Mouse (Mus musculus) CD4-positive naive resting alpha-beta T cell, adult 57 days (primary cell): Measurements from ENCODE around the gene Meis3. TPM values are rescaled to one million over a fixed set of nuclear protein-coding genes. Genes with fewer than 3 reads are reported as not detected.

Experiments
- total RNA-seq: library from RNA; stranded (reverse); gene quantifications from one replicate; pipeline ENCODE4 v1.2.4, GENCODE M21; 2023

Meis3 gene
- total RNA-seq: 52.4 TPM

DNA sequence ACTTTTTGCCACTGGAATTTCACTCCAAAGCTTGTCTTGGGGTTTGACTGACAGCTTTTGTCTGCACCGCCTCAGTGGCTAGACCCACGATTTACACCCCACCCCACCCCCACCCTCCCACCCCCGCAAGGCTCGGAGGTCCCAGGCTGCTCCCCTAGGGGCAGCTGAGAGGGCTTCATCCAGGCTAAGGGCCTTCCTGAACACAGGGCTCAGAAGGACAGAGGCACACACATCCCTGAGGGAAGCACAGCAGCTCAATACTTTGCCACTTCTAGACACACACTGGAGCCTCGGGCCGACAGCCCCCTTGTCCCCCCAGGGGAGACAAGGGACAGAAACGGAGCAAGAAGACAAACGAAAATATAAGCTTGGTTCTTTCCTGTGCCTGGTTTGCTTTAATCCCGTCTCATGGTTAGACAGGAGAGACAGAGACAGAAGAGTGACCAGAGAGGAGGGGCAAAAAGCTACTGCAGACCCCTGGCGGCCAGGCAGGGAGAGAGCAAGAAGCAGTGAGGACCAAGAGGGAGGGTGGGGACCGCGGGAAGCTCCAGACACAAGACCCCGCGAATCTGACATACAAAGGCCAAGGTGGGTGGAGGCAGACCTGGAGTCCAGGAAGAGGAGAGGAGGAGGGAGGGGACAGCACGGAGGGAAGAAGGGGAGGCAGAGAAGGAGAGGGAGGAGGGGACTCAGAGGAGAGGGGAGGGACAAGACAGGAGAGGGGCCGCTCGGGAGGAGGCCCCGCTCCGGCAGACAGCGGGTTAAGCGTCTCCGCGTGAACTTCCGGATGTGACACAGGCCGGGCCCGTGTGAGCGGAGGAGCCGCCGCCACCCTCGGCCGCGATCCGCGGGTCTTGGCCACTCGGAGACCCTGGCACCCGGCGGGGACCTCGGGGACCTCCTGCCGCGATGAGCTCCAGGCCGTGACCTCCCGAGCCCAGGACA lies at the start of gene Meis3:
TSS of gene Meis3 (plus strand) at position 494 of the 945 bp plus-strand sequence.

GRCm38 (mm10) chr7:16129421-16129845 lies 45.5 kb upstream of the Meis3 start, which contains the start of gene Slc8a2:
Slc8a2 (plus strand) TSS chr7:16129826.

DNA sequence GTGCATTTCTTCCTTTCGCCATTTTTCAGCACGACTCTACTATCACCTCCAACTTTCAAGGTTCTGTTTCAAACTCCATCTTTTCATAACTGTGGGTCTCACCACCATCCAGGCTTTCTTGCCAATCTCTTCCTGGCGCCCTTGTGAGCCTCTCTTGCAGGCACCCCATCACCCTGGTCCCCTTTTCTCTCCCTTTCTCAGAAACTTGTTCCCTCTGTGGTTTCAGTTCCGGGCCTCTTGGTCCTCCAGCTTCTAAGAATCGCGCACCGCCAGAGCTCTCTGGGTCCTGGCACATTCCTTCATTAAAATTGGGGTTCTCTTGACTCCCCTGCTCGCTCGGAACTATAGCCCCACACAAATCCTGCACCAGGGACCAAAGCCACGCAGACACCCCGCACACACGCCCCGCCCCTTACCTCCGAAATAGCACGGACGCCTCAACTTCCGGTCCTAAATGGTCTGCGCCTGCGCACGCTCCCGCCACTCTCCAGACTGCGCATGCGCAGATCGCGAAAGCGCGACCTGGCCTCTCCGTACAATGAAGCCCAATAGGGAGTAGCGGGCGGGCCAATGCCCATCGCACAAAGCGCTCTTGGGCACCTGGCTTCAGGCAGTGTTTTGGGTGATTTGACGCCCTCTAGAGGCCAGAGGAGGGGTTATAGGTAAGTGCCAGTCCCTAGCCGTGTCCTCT lies 46.8 kb downstream of the Meis3 start, which contains the start of gene Dhx34:
TSS of gene Dhx34 (minus strand) at position 456 of the 691 bp plus-strand sequence.

Other genes starting within 250 kb of the Meis3 start
- 480 TPM for gene Nop53, start 229.0 kb upstream of the Meis3 start, total RNA-seq
- gene Ehd2, start 207.5 kb upstream of the Meis3 start, total RNA-seq: 1.7 TPM
- 63.8 TPM for gene Bicra, start 127.2 kb upstream of the Meis3 start, total RNA-seq
- gene Zfp541, start 113.3 kb upstream of the Meis3 start, total RNA-seq: 0.18 TPM
- 226 TPM for gene Napa, start 76.6 kb upstream of the Meis3 start, total RNA-seq
- gene Kptn, start 55.2 kb upstream of the Meis3 start, total RNA-seq: 35.3 TPM
- 0.21 TPM for gene Slc8a2, start 45.3 kb upstream of the Meis3 start, total RNA-seq
- gene Dhx34, start 46.9 kb downstream of the Meis3 start, total RNA-seq: 29.4 TPM
- 0.21 TPM for gene C5ar2, start 69.1 kb downstream of the Meis3 start, total RNA-seq
- gene C5ar1, start 84.5 kb downstream of the Meis3 start, total RNA-seq: 0.38 TPM
- 37.6 TPM for gene Inafm1, start 98.5 kb downstream of the Meis3 start, total RNA-seq
- gene Ccdc9, start 111.7 kb downstream of the Meis3 start, total RNA-seq: 347 TPM
- gene Bbc3, start 133.3 kb downstream of the Meis3 start, total RNA-seq: 71.4 TPM
- 50.6 TPM for gene Sae1, start 212.7 kb downstream of the Meis3 start, total RNA-seq
- 83.4 TPM for gene Zc3h4, start 225.8 kb downstream of the Meis3 start, total RNA-seq